Mouse (Mus musculus) urinary bladder, postnatal 4 days (tissue): Measurements from ENCODE around the gene Dtx1.

Experiments
- DNase-seq, 2 experiments: peaks; one replicate each; pipeline ENCODE4 v3.0.0; 2021 to 2022; ENCODE audit warnings: low spot score in 2 of 2

Gene Dtx1

DNA sequence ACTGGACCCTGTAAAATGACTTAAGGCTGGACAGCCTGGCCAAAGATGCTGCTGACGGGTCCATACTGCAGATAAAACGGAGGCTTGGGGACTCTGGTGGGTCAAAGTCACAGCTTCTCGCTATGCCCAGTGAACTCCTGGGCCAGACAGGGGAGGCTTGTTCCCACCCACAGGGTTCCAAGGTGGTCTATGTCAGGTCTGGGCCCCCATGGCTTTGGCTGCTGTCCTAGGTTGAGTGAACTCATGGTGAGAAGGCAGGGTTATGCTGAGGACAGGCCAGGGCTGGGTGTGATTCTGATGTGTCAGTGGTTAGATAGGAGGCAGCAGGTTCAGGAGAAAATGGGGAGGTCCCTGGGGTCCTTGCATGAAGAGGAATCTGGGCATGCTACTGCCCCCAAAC, 8.1 kb downstream of the Dtx1 start:
- DNase-seq = no peak

DNA sequence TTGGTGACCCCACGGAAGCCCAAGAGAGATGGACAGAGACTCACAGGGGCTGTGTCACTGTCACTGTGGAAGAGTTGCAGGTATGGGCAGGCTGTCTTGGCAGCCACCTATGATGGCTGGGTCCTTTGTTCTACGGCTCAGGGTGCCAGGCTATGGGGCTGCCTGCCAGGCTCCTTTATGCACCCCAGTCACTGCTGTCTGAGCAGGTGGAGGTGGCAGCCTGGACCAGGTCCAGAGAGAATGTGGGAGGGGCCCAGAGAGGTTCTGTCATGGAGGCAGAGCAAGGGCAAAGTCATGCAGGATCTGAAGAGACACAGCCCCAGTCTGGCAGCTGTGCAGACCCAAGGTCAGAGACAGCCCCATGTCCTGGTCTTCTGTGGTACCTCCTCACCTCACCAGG, 8.8 kb downstream of the Dtx1 start:
- DNase-seq = no peak

DNA sequence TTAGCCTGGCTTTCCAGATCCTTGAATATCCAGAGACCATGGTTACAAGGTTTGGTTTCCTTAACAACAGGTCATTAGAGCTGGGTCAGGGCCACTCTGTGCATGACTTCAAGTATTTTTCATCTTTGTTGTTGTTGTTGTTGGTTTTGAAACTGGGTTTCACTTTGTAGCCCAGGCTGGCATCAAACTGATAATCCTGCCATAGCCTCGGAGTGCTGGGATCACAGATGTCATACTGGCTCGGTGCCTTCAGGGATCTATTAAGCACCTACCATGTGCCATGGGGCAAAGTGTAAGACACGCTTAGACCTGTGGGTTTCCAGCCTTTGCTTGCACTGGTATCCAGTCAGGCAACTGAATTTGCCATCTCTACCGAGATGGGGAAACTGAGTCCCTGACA, 9.3 kb downstream of the Dtx1 start:
- no peak for DNase-seq

DNA sequence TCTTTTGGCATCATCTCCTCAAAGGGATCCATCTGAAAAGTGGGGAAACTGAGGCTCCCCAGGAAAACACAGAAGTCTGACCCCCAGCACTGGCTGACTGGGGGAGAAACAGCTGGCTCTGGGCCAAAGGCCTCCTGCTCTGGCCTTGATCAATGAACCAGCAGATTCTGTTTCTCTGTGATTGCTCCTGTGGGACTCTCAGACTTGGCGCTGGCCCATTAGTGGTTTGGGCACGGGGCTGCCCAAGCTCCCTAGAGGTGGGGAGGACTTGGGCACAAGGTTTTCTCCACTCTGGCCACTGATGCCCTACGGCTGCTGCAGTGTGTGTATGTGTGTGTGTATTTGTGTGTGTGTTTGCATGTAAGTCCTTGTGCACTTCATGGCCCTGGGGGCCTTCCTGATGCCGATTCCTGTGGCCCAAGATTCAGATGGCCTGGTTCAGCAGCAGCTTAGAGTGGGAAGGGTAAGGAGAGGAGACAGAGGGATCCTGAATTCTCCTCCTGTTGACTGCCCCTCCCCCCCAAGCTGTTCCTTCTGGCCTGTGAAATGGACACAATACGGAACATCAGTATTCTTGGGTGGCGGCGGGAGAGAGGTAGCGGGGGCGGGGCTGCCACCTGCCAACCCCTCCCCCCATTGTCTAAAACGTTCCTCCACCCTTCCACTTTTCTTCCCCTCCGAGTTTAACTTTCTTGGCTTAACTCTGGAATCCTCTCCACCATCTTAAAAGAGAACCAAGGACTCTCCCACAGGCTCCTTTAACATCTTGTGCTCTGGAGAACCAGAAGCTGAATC, 10.5 kb downstream of the Dtx1 start:
- DNase-seq = no peak

DNA sequence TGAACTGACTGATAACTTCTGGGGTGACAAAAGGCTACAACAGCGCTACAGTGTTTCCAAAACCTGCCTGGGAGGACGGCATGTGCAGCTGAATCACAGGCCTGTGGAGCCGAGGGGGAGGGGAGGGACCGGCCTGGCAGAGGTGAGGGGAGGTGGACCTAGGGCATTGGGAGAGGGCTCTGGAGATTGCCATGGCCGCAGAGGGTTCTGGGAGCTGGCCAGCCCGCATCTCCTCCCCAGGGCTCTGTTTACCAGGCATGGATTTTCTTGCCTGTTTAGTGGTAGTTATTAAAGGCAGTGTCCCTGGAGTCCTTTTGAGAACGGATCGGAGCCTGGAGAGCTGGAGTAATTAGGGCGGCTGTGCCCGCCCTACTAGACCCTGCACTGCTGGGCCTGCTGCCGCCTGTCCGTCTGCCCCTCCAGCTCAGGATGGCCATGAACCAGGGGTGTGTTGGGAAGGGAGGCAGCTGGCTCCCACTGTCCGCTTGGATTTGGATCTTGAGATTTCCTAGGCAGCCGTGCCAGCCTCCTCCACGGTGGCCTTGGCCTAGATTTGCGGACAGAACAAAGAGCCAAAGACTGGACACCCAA, 12.8 kb downstream of the Dtx1 start:
- DNase-seq = peak in 1 of 2 experiments; percentile 67

DNA sequence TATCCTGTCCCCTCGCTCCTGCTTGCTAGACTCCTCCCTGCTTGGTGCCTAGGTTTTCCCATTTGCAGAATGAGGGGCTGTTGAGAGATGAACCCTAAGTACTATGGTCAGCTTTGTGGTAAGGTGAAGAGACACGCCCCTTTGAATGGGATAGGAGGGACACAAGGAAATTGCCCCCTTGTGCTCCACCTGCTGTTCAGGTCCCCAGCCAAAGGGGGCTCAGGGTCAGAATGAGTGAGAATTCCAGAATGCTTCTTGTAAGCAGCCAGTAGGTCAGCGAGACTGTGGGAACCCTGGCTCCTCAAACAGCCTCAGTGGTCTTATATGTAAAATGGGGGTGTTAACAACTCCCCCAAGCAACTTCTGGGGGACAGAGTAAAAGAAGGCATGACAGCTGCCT, 13.5 kb downstream of the Dtx1 start:
- no peak for DNase-seq

DNA sequence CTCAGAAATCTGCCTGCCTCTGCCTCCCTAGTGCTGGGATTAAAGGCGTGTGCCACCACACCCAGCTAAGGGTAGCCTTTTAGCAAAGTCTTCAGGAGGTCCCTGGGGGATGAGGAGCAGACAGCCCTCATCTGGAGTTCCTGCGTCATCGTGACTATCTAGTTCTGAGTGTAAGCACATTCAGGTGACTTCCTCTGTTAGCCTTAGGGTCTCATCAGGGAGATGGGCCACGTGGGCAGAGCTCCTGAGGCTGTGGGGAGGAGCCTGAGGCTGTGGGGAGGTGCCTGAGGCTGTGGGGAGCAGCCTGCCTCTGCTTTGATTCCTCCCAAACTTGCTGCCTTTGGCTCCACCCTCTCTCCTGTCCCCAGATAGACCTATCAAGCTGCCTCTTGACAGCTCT, 14.9 kb downstream of the Dtx1 start:
- no peak for DNase-seq

DNA sequence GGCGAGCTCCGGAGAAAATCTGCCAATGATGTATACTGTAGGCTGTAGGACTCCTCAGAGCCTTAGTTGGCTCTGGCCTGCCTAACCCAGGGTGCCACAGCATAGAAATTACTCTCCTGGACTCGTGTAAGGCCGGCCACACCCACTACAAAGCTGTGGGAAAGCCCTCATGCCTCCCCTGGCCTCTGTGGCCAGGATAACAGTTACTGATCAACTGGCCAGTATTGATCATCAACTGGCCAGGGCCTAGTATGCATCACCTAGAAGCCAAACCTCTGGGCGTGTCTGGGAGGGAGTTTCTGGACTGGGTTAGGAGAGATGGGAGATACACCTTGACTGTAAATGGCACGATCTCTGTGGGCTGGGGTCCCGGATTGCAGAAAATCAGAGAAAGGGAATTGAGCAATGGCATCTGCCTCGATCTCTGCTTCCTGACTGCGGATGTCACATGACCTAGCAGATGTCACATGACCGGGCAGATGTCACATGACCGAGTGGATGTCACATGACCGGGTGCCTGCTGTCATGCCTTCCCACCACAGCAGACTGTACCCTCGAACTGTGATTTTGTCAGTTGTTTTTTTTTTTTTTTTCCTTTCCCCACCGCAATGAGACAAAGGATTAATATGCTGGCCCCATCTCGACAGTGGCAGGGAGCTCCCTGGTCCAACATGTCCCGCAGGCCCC, 15.5 kb downstream of the Dtx1 start:
- DNase-seq = no peak

DNA sequence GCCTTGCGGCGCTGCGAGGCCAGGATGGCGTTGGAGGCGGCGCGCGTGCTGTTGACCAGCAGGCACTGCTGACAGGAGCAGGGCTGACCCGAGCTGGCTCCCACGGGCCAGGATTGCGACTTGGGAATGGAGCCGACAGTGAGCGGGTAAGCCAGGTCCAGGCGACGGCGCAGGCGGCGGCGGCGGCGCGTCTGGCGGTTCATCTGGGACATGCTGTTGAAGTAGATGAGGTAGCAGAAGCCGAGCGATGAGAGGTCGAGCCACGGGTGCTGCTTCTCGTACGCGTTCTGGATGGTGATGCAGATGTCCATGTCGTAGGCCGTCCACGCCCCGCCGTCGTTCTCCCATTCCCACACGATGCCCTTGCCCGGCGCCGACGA, 17.0 kb downstream of the Dtx1 start:
- no peak for DNase-seq

DNA sequence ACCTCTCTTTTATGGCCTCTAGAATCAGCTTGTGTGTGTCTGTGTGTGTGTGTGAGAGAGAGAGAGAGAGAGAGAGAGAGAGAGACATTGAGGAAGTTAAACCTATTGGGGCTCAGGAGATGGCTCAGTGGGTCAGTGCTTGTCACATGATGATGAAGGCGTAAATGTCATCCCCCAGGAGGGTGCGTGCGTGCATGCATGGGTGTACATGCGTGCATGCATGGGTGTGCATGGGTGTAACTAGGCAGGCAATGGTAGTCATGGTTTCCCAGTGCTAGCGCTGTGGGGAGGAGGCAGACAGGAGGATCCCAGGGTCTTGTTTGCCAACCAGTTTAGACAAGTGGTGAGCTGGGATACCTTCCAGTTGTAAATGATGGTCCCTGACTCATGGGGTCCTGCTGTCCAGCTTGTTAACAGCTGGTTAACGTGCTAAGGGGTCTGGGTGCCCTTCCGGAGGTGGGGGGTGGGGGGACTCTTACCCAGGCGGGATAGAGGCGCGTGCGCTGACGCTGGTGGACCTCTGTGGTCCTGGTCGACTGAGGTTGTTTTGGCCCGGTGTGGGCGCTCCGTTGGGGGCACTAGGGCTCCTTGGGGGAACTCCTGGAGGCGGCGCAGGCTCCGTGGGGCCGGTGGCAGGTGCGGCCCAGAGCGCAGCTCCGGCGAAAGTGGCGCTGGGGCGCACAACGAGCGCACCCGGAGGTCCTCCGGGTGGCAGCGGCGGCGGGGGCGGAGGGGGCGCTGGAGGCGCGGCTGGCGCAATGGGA, 17.6 kb downstream of the Dtx1 start:
- no peak for DNase-seq

DNA sequence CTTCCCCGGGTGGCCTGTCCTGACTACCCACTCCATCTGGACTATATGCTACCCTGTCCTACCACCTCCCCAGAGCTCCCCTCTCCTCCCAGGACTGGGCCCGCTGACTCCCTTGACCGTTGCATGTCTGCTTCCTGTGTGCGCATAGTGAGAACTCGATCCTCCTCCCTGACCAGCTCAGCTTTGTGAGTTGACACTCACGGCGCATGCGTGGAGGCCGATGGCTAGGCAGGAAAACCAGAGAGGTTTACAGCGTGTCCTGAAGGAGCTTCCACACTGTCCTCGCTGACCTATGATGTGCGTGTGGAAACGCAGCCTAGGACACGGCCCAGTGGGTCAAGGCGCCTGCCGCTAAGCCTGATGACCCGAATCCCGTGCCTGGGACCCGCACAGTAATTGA, 19.7 kb downstream of the Dtx1 start:
- no peak for DNase-seq

DNA sequence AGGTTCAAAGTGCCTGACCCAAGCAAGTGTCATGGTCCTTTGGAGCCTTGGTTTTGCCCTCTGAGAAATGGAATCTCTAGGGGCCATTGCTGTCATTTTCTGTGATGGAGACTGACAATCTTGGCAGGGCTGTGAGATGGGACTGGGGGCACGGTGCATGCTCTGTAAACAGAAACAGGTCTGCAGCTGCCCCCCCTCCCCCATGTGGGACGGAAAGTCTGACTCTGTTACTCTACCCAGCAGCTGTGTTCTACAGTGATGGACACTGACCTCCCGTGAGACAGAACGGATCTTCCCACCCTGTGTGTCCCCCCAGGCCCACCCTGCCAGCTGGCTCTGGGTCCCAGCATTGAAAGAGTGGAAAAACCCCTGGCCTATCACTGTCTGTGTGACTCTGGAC, 21.3 kb downstream of the Dtx1 start:
- no peak for DNase-seq

DNA sequence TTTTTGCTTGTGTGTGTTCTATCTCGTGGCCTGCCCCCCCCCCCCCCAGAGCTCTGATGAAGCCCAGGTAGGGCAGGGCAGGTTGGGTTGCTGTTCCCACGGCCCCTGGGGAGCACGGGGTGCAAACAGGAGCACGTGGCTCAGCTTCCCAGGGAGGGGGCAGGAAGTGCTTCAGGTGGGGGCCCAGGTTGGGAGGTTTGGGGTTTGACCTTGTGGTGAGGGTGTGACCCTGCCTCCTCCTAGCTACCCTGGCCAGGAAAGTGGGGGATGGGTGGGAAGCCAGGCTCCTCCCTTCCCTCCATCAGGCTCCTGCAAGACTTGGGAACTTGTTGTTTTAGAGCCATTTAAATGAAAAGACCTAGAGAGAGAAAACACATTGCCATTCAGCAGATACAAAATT, 23.3 kb downstream of the Dtx1 start:
- no peak for DNase-seq

DNA sequence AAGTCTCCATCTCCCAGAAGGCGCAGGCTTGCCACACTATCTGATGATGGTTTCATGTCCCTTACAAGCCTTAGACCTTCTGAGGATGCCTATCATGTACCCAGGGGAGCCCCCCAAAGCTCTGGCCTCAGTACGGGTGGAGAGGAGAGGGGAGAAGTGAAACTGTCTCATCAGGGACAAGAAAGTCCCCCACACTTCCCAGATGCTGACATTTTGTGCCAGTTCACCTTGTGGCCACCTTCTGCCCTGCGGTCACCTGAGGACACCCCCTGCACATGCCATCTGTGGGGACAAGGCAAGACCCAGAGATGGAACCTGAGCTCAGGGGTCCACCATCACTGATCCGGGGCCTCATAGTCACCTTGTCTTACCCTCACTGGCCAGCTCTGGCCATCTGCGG, 23.8 kb downstream of the Dtx1 start:
- DNase-seq = no peak

DNA sequence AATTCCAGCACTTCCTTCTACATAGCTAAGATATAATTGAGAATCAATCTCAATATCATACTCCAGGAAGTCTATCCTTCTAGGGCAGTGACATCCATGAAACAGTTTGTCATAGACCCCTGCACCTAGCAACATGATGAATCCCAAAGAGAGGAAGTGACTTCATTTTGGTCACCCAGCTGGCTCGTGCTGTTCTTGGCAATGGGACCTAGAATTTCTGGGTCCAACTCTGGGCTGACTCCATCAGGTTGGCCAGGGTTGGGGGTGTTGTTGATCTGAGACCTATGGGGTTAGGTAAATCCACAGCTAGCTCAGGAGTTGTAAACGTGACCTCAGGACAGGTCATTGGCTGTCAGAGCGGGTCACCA, 24.3 kb downstream of the Dtx1 start:
- no peak for DNase-seq

DNA sequence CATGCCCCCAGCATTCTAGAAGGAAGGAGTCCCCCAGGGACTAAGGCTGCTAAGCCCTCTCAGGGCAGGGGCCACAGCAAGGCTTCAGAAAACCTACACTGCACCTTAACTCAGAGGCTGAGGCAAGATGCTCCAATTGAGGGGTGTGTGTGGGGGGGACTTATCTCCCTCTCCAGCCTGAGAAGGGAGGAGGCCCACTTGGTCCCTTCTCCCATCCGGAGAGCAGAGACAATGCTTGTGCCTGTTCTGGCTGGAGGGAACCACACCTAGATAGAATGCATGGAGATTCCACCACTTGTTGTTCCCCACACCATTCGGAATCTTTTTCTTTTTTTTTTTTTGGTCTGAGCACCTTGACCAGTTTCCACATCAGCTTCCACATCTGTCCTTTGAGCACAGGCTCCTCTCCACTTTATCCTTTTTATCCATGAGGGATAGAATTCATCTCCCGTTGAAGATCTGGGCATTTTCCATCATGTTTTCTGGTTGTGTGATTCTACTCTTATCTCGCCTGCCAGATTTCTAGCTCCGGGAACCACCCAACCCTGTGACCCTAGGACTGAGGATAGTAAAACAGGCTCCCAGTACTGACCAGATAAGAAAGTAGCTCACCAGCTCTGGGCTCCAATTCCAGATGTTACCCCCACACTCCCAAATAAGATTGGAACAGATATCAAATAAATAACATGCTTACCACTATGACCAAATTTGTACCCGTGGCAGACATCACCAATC, 24.8 kb downstream of the Dtx1 start:
- DNase-seq = no peak

DNA sequence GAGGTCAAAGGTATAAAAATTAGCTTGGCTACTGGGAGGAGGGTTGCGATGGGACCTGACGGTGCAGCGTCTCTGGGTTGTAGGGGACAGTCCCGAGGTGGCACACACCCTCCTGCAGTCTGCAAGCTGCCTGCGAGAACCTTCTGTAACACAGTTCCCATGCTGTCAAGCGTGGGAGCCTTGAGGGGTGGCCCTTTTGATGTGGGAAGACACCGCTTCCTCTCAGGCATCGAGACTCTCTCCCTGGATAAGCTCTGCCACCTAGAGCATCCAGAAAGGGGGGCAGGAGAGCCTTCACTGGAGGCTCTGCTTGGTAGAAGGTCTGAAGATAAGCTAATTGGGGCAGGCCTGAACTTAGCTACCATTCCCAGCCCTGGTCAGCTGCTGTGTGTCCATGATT, 26.0 kb downstream of the Dtx1 start:
- no peak for DNase-seq

DNA sequence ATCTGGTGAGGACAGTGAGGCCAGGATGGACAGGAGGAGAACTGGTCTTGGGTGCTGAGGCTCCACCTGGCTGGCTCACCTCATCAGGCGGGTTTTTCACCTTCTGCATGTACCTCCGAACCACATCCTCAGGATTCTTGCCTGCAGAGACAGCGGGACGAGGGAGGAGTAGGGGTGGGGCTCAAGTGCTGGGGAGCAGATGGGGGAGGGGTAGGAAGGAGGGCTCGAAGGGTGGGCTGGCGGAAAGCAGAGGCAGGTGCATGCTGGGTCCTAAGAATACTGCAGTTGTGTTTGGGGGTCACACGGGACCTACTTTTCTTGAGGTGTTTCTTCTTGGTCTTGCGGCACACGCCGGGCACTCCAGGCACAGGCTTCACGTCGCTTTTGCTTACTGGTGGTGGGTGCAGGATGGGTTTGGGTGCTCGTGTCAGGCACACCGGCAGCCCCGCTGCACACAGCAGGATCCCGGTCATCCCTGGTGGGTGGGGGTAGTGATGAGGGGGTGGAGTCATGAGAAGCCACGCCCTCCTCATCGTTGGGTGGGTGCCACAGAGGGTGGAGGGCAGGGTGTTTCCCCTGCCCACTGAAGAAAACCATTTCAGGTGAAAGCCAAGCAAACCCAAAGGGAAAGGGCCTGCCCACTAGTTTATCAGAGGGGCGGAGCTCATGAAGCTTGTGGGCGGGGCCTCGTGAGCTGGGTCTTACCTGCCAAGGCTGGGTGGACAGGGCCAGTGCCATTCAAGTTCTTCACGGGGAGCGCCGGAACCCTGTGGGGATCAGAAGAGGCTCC, 28.6 kb downstream of the Dtx1 start:
- DNase-seq = no peak

DNA sequence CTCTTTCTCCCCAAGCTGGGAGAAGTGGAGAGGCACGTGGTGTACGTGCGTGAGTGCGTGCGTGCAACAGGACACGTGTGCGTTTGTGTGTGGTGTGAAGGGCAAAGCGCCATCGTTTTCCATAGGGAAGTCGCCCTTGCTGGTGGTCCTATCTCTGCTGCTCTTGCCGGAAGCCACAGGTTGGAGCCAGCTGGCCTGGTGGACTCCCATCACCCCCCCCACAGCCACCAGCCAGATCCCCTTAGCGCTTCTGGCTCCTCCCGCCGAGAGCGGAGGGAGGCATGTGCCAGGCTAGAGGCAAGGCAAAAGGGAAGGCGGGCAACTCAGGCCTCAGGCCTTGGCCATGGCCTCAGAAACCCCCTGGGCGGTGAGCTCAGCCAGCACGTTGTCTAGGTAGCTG, 30.8 kb downstream of the Dtx1 start:
- DNase-seq = no peak

DNA sequence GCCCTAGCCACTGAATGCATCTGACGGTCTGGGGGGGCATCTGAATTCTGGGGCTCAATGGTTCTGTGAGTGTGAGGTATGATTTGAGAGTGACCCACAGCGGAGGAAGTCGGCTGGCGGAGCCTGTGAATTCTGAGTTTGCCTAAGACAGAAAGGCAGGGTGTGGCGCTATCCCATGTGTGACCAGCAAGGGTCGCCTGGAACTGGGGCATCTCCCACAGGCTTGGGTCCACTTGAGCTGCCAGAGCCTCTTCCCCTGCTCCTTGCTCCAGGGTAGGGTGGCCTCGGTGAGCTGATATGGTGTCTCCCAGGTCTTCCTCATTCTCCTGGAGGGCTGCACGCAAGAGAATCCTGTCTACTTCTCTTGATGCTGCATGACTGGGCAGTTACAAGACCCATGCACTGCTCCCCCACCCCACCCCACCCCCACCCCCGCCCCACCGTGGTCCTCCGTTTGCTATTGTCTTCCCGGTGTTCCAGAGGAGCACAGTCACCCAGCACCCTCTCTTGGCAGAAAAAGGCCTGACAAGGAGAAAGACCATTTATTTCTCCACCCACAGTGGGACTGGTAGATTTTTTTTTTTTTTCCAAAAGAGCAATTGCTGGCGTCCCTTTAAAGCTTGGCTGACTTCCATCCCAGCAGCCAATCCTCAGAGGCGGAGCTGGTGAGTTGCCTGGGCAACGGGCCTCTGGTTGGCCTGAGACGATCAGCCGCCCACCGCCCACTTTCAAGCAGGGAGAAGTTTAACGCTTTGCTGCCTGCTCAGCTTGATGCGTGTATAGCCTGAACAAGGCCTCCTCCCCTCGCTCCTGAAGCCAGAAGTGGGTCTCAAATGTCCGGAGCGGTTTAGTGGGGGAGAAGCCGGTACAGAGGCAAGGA, 31.8 kb downstream of the Dtx1 start:
- DNase-seq = peak; percentile 83 to 87
